Mouse (Mus musculus): ENCODE results near the gene Fosl1.
"Not testable (repeated sequence)": the region's sequence is repeated elsewhere in the genome, so short reads cannot be mapped to it uniquely, and the experiment has no call there.

Fosl1 gene

GRCm38 (mm10) chr19:5447515-5448353 lies at the start of gene Fosl1:
Fosl1 (plus strand) TSS chr19:5447547.
- DNase-seq (ENCODE audit: low read depth, low spot score), result no peak

- not testable (repeated sequence) for DNase-seq (ENCODE audit: low read depth, low spot score)
These were observed 46.3 kb upstream of the Fosl1 start for GRCm38 (mm10) chr19:5401073-5401472.

GRCm38 (mm10) chr19:5402293-5402692 lies 45.1 kb upstream of the Fosl1 start, which contains the start of gene Tsga10ip:
Tsga10ip (minus strand) TSS chr19:5402526.
- DNase-seq (ENCODE audit: low read depth, low spot score), result no peak

DNA sequence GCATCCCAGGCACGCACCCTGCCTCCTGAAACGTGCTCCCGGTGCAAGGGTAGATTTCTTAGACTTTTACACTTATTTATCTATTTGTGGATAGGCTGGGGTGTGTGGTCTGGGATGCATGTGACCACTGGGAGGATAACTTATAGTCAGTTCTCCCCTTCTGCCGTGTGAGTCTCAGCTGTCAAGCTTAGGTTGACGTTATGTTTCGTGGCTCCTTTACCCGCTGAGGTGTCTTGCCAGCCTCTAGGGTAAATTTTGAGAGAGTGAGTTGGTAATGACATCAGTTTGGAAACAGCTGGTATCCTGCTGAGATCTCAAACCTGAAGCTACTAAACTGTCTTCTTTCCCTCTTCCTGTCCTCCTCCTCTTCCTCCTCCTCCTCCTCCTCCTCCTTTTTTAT lies 41.4 kb upstream of the Fosl1 start:
- DNase-seq (ENCODE audit: low read depth, low spot score), result no peak

GRCm38 (mm10) chr19:5406531-5407126 lies 40.7 kb upstream of the Fosl1 start:
- not testable (repeated sequence) for DNase-seq (ENCODE audit: low read depth, low spot score)

- no peak for DNase-seq (ENCODE audit: low read depth, low spot score)
These were observed 40.2 kb upstream of the Fosl1 start for GRCm38 (mm10) chr19:5407133-5407532.

DNA sequence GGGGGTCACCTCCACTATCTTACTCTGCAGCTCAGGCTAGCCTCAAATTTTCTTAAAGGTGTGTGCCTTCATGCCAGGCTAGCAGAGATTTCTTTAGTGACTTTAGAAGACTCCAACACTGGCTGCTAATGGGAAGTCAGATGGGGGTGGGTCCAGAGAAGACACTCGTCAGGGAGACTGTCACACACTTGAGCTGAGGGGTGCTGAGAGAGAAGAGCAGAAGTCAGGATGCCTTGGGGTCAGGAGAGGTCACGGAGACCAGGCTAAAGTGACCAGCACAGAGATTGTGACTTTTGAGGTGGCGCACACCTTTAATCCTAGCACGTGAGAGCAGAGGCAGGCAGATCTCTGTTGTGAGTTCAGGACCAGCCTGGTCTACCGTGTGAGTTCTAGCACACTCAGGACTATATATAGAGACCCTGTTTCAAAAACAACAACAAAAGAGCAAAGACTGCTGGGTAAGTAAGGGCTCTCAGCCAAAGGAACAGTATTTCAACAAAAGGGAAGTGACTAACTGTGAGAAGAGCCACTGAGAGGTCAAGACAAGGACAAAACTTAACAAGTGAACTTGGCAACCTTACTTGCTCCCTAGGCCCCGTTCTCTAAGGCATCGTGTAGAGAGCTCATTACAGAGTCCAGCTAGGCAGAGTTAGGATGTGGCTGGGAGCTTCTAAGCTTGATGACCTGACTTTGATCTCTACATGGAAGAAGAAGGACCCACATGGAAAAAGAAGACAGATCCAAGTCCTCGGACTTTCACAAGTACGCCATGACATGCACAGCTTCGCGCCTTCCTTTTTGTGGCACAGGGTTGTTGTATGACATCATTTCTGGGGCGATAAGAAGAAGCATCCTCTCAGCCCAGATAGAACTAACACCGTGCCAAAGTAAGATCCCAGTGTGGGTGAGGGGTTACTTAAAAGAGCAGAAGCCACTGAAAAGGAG lies 39.0 kb upstream of the Fosl1 start:
- DNase-seq (ENCODE audit: low read depth, low spot score), result no peak

GRCm38 (mm10) chr19:5409068-5409467 lies 38.3 kb upstream of the Fosl1 start:
- no peak for DNase-seq (ENCODE audit: low read depth, low spot score)

- no peak for DNase-seq (ENCODE audit: low read depth, low spot score)
These were observed 36.7 kb upstream of the Fosl1 start for GRCm38 (mm10) chr19:5410641-5411040.

DNA sequence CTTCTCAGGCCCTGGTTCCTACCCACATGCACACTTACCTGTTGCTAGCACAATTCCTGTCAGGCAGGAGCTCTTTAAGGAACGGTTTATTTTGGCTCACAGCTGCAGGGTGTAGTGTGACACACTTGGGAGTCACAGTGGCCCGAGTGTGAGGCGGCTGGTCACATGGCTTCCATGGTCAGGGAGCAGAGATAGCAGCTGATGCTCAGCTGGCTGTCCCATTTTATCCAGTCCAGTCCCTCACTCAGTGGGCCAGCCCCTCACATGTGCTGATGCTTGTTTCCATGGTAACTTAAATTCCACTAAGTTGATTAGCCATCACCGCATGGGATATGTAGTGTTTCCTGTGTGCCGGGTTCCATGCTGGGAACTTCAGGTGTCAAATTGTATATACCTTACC lies 35.4 kb upstream of the Fosl1 start:
- DNase-seq (ENCODE audit: low read depth, low spot score), result no peak

GRCm38 (mm10) chr19:5413840-5414239 lies 33.5 kb upstream of the Fosl1 start:
- no peak for DNase-seq (ENCODE audit: low read depth, low spot score)

- no peak for DNase-seq (ENCODE audit: low read depth, low spot score)
These were observed 32.8 kb upstream of the Fosl1 start for GRCm38 (mm10) chr19:5414534-5414957.

- no peak for DNase-seq (ENCODE audit: low read depth, low spot score)
These were observed 28.4 kb upstream of the Fosl1 start for GRCm38 (mm10) chr19:5418750-5419466.

- no peak for DNase-seq (ENCODE audit: low read depth, low spot score)
These were observed 27.7 kb upstream of the Fosl1 start for GRCm38 (mm10) chr19:5419630-5420029.

GRCm38 (mm10) chr19:5420579-5420978 lies 26.8 kb upstream of the Fosl1 start:
- no peak for DNase-seq (ENCODE audit: low read depth, low spot score)

- DNase-seq (ENCODE audit: low read depth, low spot score), result no peak
These were observed 25.6 kb upstream of the Fosl1 start for GRCm38 (mm10) chr19:5421784-5422183.

DNA sequence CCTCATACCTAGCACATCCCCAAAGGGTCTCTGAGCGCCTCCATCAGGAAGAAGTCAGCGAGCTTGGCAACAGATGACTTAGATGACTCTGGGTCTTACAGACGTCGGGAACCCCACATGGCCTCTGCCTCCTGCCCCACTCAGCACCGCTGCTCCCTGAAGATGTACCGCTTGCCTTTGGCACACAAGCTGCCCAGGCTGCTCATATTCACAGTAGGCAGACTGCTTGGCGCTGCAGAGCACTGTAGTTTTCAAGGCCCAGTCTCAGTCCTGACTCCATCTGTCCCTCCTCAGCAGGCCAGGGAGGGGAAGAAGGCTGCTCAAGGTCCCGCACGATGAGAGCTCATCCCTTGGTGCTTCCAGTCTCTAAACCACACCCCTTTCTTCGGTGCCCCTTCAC lies 25.1 kb upstream of the Fosl1 start:
- DNase-seq (ENCODE audit: low read depth, low spot score), result no peak

GRCm38 (mm10) chr19:5422895-5423443 lies 24.4 kb upstream of the Fosl1 start:
- no peak for DNase-seq (ENCODE audit: low read depth, low spot score)

DNA sequence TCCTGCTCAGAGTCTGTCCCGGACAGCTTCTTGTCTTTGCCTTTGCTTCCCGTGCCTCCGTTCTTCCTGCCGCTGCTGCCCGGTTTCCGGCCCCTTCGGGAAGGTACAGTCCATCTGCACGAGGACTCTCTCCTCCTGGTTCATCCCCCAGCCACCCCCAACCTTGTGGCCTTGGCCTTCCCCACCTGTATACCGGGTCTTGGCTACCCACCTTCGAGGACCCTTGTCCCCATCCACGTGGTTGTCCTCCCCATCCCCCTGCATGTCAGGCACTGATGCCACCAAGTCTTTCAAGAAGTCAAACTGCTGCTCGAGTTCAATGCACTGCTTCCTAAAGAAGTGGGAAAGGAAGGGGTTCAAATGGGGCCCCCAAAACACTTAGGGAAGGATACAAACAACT lies 23.8 kb upstream of the Fosl1 start:
- DNase-seq (ENCODE audit: low read depth, low spot score), result no peak

DNA sequence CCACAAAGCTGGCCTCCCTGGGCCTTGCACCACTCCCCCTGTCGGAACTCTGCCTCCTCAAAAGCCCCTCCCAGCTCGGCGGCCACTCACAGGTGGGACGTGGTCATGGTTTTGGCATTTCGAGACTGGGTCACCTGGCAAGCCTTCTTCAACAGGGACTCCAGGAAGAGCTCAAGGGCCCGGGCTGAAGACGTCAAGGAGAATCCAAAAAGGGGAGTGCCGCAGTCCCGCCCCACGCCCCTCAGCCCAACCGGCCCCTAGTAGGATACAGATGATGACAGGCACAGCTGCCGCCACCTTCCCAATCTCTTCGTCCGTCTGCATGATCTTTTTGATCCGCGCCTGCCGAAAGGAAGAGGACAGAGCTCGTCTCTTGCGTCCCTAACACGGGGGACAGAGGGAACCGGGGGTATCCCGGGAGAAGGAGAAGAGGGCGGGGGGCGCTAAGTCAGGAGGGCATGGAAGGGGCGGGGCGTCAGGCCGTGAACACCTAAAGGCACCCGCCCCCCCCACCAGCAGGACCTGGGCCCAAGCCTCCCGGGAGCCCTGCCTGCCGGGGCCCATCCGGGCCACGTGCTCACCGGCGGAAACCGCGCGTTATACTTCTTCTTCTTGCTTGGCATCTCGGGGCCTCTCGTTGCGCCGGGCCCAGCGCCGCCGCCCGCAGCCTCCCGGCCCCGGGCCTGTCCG lies 23.1 kb upstream of the Fosl1 start:
- DNase-seq (ENCODE audit: low read depth, low spot score), result no peak

Data from c-Kit-negative CD71-positive TER-119-positive erythroid progenitor cells, embryonic 14.5 days (primary cell).